Mouse (Mus musculus) activated CD4-positive, CD25-positive, alpha-beta regulatory T cell, adult 9 weeks (primary cell): ENCODE measurements around the gene Ccndbp1. TPM values are rescaled to one million over a fixed set of nuclear protein-coding genes. Genes with fewer than 3 reads are reported as not detected.

Experiments used
- polyA plus RNA-seq: library from polyadenylated mRNA; unstranded; fragments of 100-300 nt; shearing (Covaris generic); gene quantifications from one replicate; pipeline ENCODE4 v1.2.1, GENCODE M21; 2017

Gene Ccndbp1
- 161 TPM for polyA plus RNA-seq

DNA sequence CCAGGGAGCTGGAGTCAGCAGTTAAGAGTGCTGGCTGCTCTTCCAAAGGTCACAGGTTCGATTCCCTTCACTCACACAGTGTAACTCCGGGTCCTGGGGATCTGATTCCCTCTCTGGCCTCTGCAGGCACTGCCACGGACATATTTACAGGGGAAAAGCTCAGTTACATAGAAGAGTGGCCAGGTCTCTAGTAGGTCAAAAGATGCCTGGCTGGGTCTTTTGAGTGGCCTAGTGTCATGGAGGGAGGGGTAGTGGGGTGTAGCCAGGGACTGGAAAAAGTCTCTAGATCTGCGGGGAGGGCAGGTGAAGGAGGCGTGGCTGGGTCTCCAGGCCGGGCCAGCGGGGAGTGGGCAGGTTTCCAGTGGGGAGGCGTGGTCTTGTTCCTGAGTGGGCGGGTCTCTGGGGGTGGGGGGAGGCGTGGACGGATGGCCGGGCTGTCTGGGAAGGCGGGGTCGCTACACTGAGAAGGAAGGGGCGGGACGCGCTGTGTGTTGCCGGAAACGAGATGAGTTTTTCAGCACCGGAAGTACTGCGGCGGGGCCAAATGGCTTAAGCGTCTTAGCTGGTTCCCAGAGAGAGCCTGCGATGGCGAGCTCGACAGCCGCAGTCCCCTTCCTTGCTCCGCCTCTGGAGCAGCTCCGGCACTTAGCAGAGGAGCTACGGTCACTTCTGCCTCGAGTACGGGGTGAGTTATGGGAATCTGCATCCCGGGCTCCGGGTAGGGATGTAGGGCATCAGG lies at the start of gene Ccndbp1:
Gene Ccndbp1 (plus strand): TSS at position 479 of the 739 bp plus-strand sequence.

GRCm38 (mm10) chr2:120970559-120971080 lies 37.6 kb upstream of the Ccndbp1 start, which contains the start of gene Ubr1:
Gene Ubr1 (minus strand): TSS chr2:120970715.

GRCm38 (mm10) chr2:120976990-120977925 lies 30.9 kb upstream of the Ccndbp1 start, which contains the start of gene Tmem62:
Gene Tmem62 (plus strand): TSS chr2:120977017.

DNA sequence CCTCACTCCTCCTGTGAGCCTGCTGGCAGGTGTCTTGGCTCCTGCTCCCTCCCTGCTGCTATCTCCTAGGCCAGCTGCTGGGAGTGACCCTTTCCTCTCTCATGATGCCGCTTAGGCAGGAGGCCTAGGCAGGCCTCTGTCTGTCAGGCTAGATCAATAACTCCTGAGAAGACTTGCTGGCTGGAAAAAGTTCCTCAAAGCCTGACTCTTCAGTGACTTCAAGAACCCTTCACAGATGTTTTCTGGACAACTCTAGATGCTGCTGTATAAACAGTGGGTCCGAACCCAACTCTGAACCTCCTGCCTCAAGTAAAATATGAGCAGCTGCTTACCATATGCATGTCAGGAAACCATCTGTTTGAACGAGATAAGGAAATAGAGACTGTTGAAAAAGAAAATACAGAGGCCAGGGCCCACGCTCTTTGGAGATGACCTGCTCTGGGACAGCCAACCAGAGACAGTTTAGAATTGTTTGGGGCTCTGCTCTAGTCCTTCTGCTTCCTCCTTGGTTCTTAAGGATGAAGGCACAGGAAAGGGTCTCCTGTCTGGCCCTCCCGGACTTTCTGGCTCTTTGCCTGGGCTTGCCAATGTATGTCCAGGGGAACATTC lies 28.6 kb downstream of the Ccndbp1 start, which contains the start of gene Epb42:
Gene Epb42 (minus strand): TSS at position 340 of the 609 bp plus-strand sequence.

Other genes starting within 250 kb of the Ccndbp1 start
- gene Cdan1, start 158.3 kb upstream of the Ccndbp1 start, polyA plus RNA-seq: 2.0 TPM
- gene Ttbk2, start 157.8 kb upstream of the Ccndbp1 start, polyA plus RNA-seq: 0.83 TPM
- 62.4 TPM for gene Ubr1, start 37.7 kb upstream of the Ccndbp1 start, polyA plus RNA-seq
- 13.0 TPM for gene Tmem62, start 31.4 kb upstream of the Ccndbp1 start, polyA plus RNA-seq
- 0.92 TPM for gene Epb42, start 28.7 kb downstream of the Ccndbp1 start, polyA plus RNA-seq
- not detected for gene Tgm5, start 77.4 kb downstream of the Ccndbp1 start, polyA plus RNA-seq
- gene Tgm7, start 101.4 kb downstream of the Ccndbp1 start, polyA plus RNA-seq: not detected
- 17.0 TPM for gene Adal, start 132.0 kb downstream of the Ccndbp1 start, polyA plus RNA-seq
- gene Lcmt2, start 132.2 kb downstream of the Ccndbp1 start, polyA plus RNA-seq: 13.1 TPM
- gene Tubgcp4, start 162.3 kb downstream of the Ccndbp1 start, polyA plus RNA-seq: 105 TPM
- gene Zscan29, start 162.7 kb downstream of the Ccndbp1 start, polyA plus RNA-seq: 71.9 TPM